Mouse (Mus musculus) right cerebral cortex, adult 18-20 months (tissue): ENCODE measurements around the gene Gipr.

Experiments used
- DNase-seq: peaks from one replicate; pipeline ENCODE4 v3.0.0; 2022; ENCODE audit warnings: mixed read lengths

Gipr gene

GRCm38 (mm10) chr7:19147497-19148045 lies 18.4 kb downstream of the Gipr start:
- no peak for DNase-seq

DNA sequence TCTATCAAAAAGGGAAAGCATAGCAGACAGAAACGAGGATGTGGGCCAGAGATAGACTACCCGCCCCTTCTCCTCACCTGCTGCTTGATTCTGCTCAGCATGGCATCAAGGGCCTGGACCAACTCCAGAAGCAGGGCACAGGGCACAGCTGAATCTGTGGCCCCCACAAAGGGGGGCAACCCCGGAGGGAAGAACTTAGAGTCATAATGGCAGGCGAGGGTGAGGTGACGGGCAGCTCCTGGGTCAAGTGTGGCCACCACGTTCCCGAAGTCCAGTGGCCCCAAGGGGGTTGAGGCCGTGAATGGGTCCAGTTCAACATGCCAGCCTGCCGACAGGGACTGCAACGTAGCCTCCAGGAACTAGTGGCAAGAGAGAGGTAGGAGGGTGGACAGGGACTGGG lies 19.1 kb downstream of the Gipr start:
- DNase-seq: no peak

DNA sequence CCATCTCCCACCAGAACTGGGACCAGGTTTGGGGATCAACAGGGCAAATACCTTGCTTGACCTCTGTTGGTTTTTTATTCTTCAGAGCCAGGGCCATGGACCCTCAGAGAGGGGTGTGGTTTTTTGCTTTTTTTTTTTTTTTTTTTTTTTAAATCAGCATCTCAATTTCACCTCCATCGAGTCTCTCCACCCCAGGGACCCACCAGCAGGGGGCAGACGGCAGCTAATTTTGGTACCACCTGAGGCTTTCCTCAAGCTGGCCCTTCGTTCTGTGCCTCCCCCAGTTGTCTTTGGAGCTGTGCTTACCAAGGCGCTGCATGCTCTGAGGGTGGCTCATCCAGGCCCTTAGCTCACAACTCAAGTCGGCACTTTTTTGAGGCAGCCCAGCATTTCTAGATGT lies 28.5 kb downstream of the Gipr start:
- DNase-seq: peak; percentile 55

DNA sequence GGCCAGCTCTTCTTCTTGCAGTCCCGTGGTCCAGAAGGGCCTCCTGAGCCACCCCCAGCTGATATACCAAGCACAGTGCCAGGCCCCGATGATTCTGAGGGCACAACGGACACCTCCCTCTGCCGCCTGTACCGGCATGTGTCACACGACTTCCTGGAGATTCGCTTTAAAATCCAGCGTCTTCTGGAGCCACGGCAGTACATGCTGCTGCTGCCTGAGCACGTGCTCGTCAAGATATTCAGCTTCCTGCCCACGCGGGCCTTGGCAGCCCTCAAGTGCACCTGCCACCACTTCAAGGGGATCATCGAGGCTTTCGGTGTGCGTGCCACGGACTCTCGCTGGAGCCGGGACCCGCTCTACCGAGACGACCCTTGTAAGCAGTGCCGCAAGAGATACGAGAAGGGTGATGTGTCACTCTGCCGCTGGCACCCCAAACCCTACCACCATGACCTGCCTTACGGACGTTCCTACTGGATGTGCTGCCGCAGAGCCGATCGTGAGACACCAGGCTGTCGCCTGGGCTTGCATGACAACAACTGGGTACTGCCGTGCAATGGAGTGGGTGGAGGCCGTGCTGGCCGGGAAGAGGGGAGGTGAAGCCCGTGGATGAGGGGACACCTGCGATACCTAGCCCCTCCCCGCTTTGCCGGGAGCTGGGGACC lies 29.1 kb downstream of the Gipr start:
- peak; percentile 72 for DNase-seq

DNA sequence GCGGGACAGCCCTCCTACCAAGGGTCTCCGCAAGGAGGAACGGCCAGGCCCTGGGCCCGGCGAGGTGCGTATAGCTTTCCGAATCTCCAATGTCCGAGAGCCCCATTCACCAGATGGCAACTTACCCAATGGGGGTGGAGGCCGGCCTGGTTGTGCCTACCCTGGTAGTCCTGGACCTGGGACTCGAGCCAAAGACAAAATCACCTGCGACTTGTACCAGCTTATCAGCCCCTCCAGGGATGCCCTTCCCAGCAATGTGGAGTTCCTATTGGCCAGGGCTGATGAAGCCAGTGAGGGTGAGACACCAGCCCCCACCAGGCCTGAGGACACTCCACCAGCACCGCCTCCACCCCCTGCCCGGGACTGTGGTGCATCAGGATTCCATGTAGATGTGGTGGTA lies 29.8 kb downstream of the Gipr start:
- no peak for DNase-seq

- peak; percentile 97 for DNase-seq
Observed at GRCm38 (mm10) chr7:19131324-19131848, 34.5 kb downstream of the Gipr start.

- DNase-seq: no peak
Observed at GRCm38 (mm10) chr7:19130657-19131056, 35.3 kb downstream of the Gipr start.

DNA sequence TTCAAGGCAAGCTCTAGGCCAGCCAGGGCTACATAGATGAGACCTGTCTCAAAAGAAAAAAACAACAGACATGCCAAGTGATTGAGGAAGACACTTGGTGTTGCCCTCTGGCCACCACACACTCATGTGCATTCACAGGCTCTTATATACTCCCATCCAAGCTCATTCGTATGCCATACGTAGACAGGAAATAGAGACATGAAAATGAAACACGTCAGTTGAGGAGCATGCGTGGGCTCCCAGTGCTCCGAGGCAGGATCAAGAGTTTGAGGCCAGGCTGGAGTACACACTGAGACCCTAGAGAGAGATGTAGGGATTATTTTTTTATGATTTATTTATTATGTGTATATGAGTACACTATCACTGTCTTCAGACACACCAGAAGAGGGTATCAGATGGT lies 36.5 kb downstream of the Gipr start:
- DNase-seq: no peak

DNA sequence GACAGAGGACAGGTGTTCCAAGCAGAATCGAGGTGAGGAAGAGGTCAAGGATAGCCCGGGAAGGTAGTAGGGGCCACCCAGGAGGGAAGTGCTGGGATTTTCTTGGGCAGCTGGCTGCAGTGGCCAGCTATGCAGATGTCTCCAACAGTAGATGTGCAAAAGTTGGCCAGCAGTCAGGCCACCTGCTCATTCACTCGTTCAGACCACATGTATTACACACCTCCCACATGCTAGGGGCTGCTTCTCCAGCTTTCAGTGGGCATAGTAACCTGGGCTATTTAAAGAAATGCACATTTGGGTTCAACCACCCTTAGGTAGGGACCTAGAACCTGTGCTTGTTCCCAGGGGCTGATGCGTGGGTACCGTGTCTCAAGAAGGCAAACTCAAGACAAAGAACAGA lies 38.2 kb downstream of the Gipr start:
- no peak for DNase-seq

DNA sequence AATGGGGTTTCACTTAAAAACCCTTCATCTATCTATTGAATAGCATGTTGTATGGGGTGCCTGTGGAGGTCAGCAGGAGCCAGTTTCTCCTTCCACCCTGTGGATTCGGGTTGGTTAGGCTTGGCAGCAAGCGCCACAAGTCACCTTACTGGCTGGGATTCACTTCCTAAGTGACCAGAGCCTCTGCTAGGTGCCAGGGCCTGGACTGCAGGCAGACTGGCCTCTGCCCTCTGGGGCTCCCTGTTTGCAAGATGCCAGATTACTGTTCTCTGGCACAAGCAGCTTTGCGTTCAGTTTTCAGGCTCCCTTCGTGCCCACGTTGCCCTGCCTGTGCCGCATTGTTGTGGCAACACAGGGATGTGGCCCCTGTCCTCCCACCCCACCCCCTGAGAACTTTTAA lies 41.2 kb downstream of the Gipr start:
- no peak for DNase-seq

DNA sequence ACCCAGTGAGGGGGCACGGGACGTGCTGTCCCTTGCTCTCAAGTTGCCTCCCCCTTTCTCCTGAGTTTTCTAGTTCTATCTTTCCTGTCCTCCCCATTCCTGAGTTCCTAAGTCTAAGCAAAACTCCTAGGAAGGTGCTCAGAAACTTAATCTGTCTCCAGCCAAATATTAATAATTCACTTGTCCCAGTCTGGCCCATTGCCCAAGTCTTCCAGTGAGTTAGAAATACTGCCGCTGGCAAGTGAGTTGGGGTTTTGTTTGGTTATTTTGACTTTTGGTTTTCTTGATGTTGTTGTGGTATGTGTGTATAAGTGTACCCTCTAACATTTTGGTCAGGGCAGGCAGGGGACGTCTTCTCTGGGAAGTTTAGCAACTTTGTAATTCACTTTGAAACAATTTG lies 44.2 kb downstream of the Gipr start:
- DNase-seq: no peak

DNA sequence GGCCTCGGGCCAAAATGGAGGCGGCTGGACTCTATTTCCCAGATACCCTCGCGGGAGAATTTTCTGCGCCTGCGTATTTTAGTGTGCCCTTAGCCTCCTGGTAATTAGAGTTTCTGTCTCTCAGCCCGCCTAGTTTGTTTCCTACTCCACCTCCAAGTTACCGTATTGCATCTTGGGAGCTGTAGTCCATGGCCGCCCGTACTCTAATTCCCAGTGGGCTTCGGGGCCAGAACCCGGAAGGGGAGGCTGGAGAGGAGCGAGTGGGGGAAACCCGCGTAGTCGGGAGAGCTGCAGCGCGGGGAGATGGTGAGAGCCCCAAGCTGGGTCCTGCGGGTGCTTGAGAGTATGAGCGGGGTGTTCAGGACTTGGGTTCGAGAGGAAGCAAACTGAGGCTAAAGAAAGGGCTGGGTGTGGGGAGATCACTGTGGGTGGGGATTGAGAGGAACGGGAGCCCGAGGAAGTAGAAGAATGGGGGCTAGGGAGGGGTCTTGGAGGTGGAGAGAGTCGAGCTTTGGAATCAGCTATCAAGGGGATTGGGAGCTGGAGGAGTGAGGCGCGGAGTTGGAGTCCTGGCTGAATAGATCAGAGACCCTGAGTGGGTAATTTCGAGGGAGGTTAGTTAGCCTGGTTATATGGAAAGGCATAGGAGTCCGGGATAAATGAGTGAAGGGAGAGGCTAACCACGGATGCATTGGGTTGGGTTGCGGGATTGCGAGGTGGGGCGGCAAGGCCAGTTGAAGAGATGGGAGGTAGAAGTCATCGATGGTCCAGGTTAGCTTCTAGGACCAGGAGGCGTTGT lies 46.1 kb downstream of the Gipr start, which contains the start of gene Fbxo46:
TSS of gene Fbxo46 (plus strand) at position 229 of the 799 bp plus-strand sequence.
- peak; percentile 96 for DNase-seq

- DNase-seq: no peak
Observed at GRCm38 (mm10) chr7:19119083-19119482, 46.8 kb downstream of the Gipr start.

DNA sequence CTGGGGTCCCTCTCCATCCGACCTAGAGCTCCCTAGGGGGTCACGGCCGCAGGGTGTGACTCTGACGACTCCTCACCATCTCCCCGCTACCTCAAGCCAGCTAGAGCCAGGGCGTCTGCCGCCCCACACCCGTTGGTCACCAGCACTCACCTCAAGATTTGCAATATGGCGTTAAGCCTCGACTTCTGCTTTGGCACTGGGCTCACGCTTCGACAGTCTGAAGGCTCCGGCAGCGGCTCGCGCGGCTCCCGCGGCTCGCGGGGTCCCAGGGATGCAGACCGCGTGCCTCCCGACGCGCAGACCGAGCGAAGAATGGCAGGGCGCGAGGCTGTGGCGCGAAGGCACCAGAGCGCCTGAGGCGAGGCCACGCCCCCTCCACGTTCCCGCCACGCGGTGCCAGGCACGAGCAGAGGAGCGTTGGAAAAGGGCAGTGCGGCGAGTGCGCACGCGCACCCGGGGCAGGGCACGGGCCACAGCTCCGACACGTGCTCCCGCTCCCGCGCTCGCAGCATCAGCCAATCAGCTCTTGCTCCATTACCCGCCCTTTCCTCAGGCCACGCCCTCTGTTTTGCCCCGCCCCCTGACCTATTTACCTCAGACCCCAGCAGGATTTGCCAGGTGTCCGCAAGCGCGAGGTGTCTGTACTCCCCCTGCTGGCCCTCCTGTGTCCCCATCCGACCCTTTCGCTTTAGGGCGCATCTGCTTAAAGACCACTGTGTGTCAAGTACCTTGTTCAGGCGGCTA lies 47.7 kb downstream of the Gipr start, which contains the start of gene Gm4969:
TSS of gene Gm4969 (minus strand) at position 341 of the 744 bp plus-strand sequence.
- peak; percentile 62 for DNase-seq

- DNase-seq: no peak
Observed at GRCm38 (mm10) chr7:19109565-19109964, 56.4 kb downstream of the Gipr start.

DNA sequence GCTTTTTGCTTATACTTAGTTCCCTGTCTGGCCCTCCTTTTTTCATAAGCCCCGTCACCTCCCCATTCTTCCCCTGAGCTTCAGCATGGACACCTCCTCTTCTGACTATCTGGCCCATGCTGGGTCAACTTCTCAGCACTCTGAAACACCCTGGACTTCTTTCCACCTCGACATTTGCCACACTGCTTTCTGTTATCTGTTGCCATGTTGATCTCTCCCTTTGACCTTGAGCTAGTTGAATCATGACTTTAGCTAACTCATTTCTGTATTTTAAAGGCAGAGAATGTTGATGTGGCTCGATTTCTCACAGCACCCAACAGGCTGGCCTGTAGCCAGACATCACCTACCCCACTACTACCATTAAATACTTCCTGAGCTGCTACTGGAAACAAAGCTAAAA lies 58.5 kb downstream of the Gipr start:
- no peak for DNase-seq
